Mouse (Mus musculus): ENCODE results near the gene Dlx2.

DNA sequence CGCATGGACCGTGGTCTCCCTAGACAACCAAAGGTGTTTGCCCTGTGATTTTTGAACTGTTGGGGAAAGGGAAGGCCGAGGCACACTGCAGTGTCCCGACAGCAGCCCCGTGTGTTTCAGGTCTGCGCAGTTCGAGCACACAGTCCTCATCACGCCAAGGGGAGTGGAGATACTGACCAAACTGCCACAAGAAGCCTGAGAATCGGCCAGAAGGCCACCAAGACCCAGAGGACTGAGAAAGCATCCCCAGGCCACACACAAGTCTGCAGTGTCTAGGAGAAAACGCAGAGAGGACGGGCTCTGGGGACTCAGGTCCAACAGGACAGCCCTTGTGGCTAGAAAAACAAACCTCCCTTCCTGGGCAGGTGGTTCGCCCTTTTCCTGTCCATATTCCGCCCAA lies 21.8 kb downstream of the Dlx2 start:
- TF ChIP-seq CTCF (IDR thresholded peaks at IDR 0.05; ENCODE audit: insufficient read depth, low read length) (no peak), POLR2A (IDR thresholded peaks at IDR 0.05; ENCODE audit: borderline replicate concordance, extremely low read depth, low read depth, low read length) (no peak)

Data from lung, adult 2 months (tissue).